Mouse (Mus musculus) forebrain, embryonic 14.5 days (tissue): ENCODE data around the gene S1pr5. TPM values are rescaled to one million over a fixed set of nuclear protein-coding genes. Genes with fewer than 3 reads are reported as not detected.
"Not testable (repeated sequence)": the region's sequence is repeated elsewhere in the genome, so short reads cannot be mapped to it uniquely, and the experiment has no call there.

ENCODE experiments used
- ATAC-seq: fragments of 200-750 bp; cut with Nextera tagmentation; 2 replicates; pipeline ENCODE4 v1.8.0; 2017; ENCODE audit warnings: mild to moderate bottlenecking, moderate library complexity
- DNase-seq: peaks from one replicate; pipeline ENCODE4 v3.0.0-alpha.2; 2015; ENCODE audit warnings: low spot score
- H3K27ac ChIP-seq: fragments of 300-500 bp; sonication (generic); 2 replicates; pipeline ENCODE4 v1.5.1; 2014; ENCODE audit warnings: low read depth, mild to moderate bottlenecking, control low read depth, low read length, moderate library complexity
- H3K27me3 ChIP-seq: fragments of 300-500 bp; sonication (generic); replicated peaks from 2 replicates; pipeline ENCODE4 v1.6.1; 2014; ENCODE audit warnings: low read length, control low read depth, mixed read lengths; ENCODE audit not compliant: control insufficient read depth, insufficient read depth
- H3K36me3 ChIP-seq: fragments of 300-500 bp; sonication (generic); 2 replicates; pipeline ENCODE4 v1.6.1; 2014; ENCODE audit warnings: low read length, control low read depth; ENCODE audit not compliant: control insufficient read depth, insufficient read depth
- H3K4me1 ChIP-seq: fragments of 300-500 bp; sonication (generic); 2 replicates; pipeline ENCODE4 v1.6.1; 2014; ENCODE audit warnings: antibody characterized with exemption, low read length, control low read depth; ENCODE audit not compliant: control insufficient read depth, insufficient read depth
- H3K4me2 ChIP-seq: fragments of 300-500 bp; sonication (generic); 2 replicates; pipeline ENCODE4 v1.6.1; 2014; ENCODE audit warnings: mild to moderate bottlenecking, control low read depth, low read length
- H3K4me3 ChIP-seq: fragments of 300-500 bp; sonication (generic); 2 replicates; pipeline ENCODE4 v1.5.1; 2014; ENCODE audit warnings: low read depth, low read length, control low read depth
- H3K9ac ChIP-seq: fragments of 300-500 bp; sonication (generic); 2 replicates; pipeline ENCODE4 v1.6.1; 2014; ENCODE audit warnings: mild to moderate bottlenecking, low read length, control low read depth, moderate library complexity
- H3K9me3 ChIP-seq: fragments of 300-500 bp; sonication (generic); replicated peaks from 2 replicates; pipeline ENCODE4 v1.6.1; 2016; ENCODE audit warnings: low read length, control low read depth, mixed read lengths; ENCODE audit not compliant: control insufficient read depth
- WGBS: fragments of 180-500 bp; shearing (Covaris S2); extraction: QIAGEN DNeasy Blood & Tissue Kit; methylation state at CpG from one replicate; pipeline ENCODE4 v1.1.7; 2014; 5-methylcytosine and 5-hydroxymethylcytosine counted together
- polyA plus RNA-seq: library from polyadenylated mRNA; unstranded; fragments of >200 nt; fragmentation: Nextera tagmentation; extraction: Ambion mirVana; gene quantifications from 2 replicates; pipeline ENCODE4 v1.2.1, GENCODE M21; 2014

S1pr5 gene
- polyA plus RNA-seq, 1 experiment from 2014 or later: 0.94 TPM

DNA sequence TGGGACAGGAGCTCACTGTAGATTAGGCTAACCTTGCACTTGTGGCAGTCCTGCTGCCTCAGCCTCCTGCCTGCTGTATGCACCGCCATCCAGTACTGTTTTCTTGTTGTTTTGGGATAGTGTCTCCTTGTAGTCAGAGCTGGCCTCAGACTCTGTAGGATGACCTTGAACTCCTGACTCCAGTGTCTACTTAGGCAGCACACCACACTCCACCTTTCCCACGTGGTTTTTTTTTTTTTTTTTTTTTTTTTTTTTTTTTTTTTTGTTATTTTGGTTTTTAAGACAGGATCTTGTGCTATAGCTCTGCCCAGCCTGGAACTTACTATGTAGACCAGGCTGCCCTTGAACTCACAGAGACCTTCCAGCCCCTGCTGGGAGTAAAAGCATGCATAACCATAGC, 39.6 kb downstream of the S1pr5 start:
- H3K4me1 ChIP-seq: no peaks in the 10 kb centered on the region
- DNase-seq: no peak
- WGBS: 73% methylated on average over 2 of the region's 2 CpGs
- no peak overlapping the region for H3K4me2 ChIP-seq
- H3K27ac ChIP-seq: no peak overlapping the region
- no peaks in the 10 kb centered on the region for H3K27me3 ChIP-seq
- H3K9ac ChIP-seq: no peak overlapping the region
- H3K4me3 ChIP-seq: no peak overlapping the region
- ATAC-seq: no peak
- peaks cover 30% of the 10 kb centered on the region for H3K36me3 ChIP-seq
- H3K9me3 ChIP-seq: no peaks in the 10 kb centered on the region

DNA sequence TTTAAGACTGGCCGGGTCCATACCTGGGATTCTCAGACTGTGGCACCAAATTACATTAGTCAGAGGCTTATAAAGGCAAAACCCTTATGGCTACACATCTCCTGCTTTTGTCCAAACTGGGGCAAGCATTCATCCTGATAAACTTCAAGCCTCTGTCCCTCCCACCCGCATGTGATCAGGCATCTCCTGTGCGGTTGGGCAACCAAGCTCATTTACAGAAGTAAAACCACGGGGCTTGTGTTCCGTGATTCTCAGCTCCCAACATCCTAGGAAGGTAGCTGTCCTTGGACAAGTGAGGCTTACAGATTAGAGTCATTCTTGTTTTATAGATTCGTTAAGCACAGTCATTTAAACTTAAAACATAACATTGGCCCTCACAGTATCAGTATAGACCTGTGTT, 41.4 kb downstream of the S1pr5 start:
- ATAC-seq: no peak
- no peak overlapping the region for H3K9ac ChIP-seq
- H3K27me3 ChIP-seq: no peaks in the 10 kb centered on the region
- no peaks in the 10 kb centered on the region for H3K4me1 ChIP-seq
- H3K4me2 ChIP-seq: no peak overlapping the region
- H3K27ac ChIP-seq: no peak overlapping the region
- no peak for DNase-seq
- WGBS: 90% methylated on average over 6 of the region's 6 CpGs
- no peak overlapping the region for H3K4me3 ChIP-seq
- H3K9me3 ChIP-seq: no peaks in the 10 kb centered on the region
- H3K36me3 ChIP-seq: peaks cover 36% of the 10 kb centered on the region

DNA sequence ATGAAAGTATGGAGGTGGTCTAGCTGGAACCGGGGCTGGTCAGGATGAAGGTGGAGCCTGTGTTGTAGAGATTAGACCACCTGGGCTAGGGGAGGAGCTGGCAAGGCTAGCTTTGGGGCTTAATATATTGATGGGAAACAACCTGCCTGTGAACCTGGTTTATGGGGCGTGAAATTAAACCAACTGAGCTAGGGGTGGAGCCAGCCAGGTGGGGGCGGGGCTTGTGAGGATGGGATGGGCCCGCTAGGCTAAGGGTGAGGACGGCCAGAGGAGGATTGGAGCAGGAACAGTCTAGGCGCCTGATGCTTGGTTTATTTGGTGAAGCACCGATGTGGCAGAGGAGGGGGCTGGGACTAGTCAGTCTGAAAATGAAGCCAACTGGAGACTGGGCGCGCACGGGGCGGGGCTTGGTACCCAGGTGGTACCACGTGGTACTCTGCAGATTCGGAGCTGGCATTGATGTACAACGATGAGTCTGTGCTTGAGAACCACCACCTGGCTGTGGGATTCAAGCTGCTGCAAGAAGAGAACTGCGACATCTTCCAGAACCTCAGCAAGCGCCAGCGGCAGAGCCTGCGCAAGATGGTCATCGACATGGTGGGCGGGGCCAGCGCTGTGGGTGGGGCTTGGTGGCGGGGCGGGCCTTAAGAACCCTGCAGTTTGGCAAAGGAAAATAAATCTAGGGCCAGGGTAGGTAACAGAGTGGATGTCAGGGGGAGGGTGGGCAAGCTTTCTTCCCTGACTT, 43.5 kb downstream of the S1pr5 start:
- Histone ChIP-seq H3K4me2 (peak overlapping the region; percentile 41), H3K9ac (no peak overlapping the region), H3K36me3 (peaks cover 29% of the 10 kb centered on the region), H3K27me3 (no peaks in the 10 kb centered on the region), H3K27ac (no peak overlapping the region), H3K4me3 (peak overlapping the region; percentile 21), H3K9me3 (no peaks in the 10 kb centered on the region), H3K4me1 (no peaks in the 10 kb centered on the region)
- WGBS: 3% methylated on average over 23 of the region's 23 CpGs
- peak; percentile 60 for ATAC-seq
- DNase-seq: peak; percentile 37

DNA sequence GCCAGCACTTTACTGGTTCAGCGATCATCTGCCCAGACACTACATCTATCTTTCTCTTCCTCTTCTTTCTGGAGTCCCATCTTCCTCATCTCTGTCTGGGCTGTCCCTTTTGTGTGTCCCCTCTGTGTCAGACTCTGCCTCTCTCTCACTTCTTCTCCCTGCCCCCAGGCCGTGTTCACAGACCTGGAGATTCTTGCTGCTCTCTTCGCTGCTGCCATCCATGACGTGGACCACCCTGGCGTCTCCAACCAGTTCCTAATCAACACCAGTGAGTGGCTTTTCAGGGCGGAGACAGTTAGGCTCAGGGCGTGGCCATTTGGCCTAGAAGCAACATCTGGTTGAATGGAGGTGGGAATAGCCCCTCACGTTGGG, 44.1 kb downstream of the S1pr5 start:
- no peaks in the 10 kb centered on the region for H3K4me1 ChIP-seq
- no peaks in the 10 kb centered on the region for H3K9me3 ChIP-seq
- H3K4me2 ChIP-seq: peak overlapping the region; percentile 41; the same call in 1 of the 2 replicates
- H3K4me3 ChIP-seq: no peak overlapping the region
- peaks cover 29% of the 10 kb centered on the region for H3K36me3 ChIP-seq
- DNase-seq (no peak), ATAC-seq (0 out of 2 replicates have a peak, but pooled peaks have one; percentile 6)
- no peak overlapping the region for H3K27ac ChIP-seq
- H3K27me3 ChIP-seq: no peaks in the 10 kb centered on the region
- 22% methylated on average over 8 of the region's 8 CpGs for WGBS
- no peak overlapping the region for H3K9ac ChIP-seq

DNA sequence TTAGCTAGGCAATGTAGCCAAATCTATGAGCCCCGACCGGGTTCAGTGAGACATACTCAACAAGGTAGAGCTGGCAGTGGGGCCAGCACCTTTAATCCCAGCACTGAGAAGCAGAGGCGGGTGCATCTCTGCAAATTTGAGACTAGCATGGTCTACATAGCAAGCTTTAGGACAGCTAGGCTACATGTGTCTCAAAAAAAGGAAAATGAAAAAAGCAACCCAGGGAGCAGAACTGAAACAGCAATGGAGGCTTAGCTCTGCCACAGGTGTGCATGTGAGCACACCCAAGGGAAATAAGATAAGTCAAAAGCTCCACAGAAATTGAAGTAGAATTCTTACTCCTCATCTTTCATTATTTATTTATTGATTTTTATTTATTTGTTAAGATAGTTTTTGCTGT, 49.3 kb downstream of the S1pr5 start:
- H3K4me1 ChIP-seq: peaks cover 17% of the 10 kb centered on the region; the same call in 1 of the 2 replicates
- no peaks in the 10 kb centered on the region for H3K9me3 ChIP-seq
- 79% methylated on average over 3 of the region's 3 CpGs for WGBS
- H3K4me3 ChIP-seq: no peak overlapping the region
- DNase-seq (no peak), ATAC-seq (no peak)
- H3K27ac ChIP-seq: no peak overlapping the region
- no peak overlapping the region; the same call in 1 of the 2 replicates for H3K9ac ChIP-seq
- H3K27me3 ChIP-seq: no peaks in the 10 kb centered on the region
- H3K4me2 ChIP-seq: no peak overlapping the region
- H3K36me3 ChIP-seq: peaks cover 11% of the 10 kb centered on the region; the same call in 1 of the 2 replicates

- no peak overlapping the region for H3K27ac ChIP-seq
- peak; percentile 87 for ATAC-seq
- WGBS: 6% methylated on average over 4 of the region's 4 CpGs
- H3K4me2 ChIP-seq: peak overlapping the region; percentile 72
- H3K4me1 ChIP-seq: peaks cover 17% of the 10 kb centered on the region; the same call in 1 of the 2 replicates
- peak overlapping the region; percentile 74 for H3K9ac ChIP-seq
- H3K9me3 ChIP-seq: no peaks in the 10 kb centered on the region
- H3K27me3 ChIP-seq: no peaks in the 10 kb centered on the region
- peak; percentile 91 for DNase-seq
- peak overlapping the region; percentile 51 for H3K4me3 ChIP-seq
- peaks cover 8% of the 10 kb centered on the region; the same call in 1 of the 2 replicates for H3K36me3 ChIP-seq
Observed at GRCm38 (mm10) chr9:21197981-21198380, 50.3 kb downstream of the S1pr5 start.

DNA sequence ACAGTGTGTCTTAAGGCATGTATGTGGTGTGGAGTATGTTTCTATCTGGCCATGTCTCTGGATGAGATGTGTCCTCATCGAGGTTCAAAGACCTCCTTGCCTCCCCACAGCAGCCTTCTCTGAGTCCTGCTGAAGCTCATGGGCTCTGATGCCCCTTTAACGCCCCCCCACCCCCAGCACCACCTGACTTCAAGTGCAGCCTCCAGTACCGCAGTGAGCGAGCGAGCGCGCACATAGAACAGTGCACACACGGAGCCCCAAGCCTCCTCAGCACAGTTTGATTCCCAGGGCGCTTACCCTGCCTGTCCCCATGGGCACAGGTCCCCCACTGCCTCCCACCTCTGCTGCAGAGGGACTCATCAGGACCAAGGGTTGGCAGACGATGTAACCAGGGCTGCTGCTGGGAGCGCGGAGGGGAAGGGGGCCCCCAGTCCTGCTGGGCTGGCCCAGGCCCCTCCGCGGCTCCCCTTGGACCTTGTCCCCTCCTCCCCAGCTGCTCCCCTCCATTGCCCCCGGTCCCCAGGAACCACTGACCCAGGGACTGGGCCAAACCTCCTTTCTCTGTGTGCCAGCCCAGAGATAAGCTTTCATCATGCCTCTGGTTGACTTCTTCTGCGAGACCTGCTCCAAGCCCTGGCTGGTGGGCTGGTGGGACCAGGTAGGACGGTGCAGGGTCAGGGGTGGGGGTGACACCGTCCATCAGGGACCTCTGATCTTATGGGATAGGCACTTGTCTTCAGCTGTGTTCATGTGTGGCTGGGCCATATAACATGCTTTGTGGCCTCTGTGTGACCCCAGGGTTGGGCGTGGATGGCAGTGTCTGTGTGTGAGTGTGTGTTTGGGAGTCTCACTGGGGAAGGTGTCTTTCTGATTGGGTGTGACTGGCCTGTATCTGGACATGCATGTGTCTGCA, 51.5 kb downstream of the S1pr5 start:
- peak overlapping the region; percentile 72 for H3K4me2 ChIP-seq
- ATAC-seq (peak; percentile 80), DNase-seq (peak; percentile 74)
- H3K9me3 ChIP-seq: no peaks in the 10 kb centered on the region
- H3K4me3 ChIP-seq: peak overlapping the region; percentile 51
- H3K27ac ChIP-seq: peak overlapping the region; percentile 66
- peak overlapping the region; percentile 74 for H3K9ac ChIP-seq
- no peaks in the 10 kb centered on the region for H3K27me3 ChIP-seq
- peaks cover 17% of the 10 kb centered on the region; the same call in 1 of the 2 replicates for H3K4me1 ChIP-seq
- 18% methylated on average over 18 of the region's 19 CpGs for WGBS
- peaks cover 4% of the 10 kb centered on the region; the same call in 1 of the 2 replicates for H3K36me3 ChIP-seq

DNA sequence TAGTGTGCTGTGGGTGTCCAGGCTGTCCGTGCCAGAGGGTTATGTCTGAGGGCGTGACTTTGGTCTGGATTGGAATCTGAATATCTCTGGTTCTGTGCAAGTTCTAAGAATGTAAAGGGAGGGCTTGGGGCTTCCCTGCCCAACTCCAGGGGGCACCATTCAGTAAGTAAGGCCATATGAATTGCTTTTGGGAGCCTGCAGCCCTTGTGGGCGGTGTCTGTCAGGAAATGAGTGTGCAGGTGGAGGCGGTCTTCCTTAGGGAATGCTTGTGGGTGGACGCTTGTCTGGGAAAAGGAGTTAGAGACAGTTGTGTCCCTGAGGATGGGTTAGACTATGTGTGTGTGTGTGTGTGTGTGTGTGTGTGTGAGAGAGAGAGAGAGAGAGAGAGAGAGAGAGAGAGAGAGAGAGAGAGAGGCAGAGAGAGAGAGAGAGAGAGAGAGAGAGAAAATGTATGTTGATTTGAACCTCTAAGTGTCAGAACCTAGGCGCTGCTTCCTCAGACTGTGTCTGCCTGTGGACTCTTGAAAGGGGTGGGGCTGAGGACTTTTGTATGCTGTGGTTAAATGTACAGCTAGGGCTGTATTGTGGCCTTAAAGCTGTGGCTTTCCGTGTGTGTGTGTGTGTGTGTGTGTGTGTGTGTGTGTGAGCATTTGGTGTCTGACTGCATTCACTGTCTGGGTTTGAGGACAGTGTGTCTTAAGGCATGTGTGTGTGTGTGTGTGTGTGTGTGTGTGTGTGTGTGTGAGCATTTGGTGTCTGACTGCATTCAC, 52.3 kb downstream of the S1pr5 start:
- H3K36me3 ChIP-seq, H3K27ac ChIP-seq, H3K9me3 ChIP-seq, H3K27me3 ChIP-seq, H3K4me3 ChIP-seq, H3K9ac ChIP-seq, DNase-seq: not testable (repeated sequence)
- 41% methylated on average over 7 of the region's 7 CpGs for WGBS
- peaks cover 17% of the 10 kb centered on the region; the same call in 1 of the 2 replicates for H3K4me1 ChIP-seq
- peak overlapping the region; percentile 72; the same call in 1 of the 2 replicates for H3K4me2 ChIP-seq
- peak; percentile 30 for ATAC-seq
